Mouse (Mus musculus) kidney, postnatal 14 days (tissue): ENCODE data around the gene Snapin.

ENCODE experiments used
- DNase-seq: peaks from one replicate; pipeline ENCODE4 v3.0.0; 2022; ENCODE audit warnings: mixed read lengths

Gene Snapin

GRCm38 (mm10) chr3:90503444-90503843 lies 12.6 kb upstream of the Snapin start:
- no peak for DNase-seq

GRCm38 (mm10) chr3:90497597-90497996 lies 6.8 kb upstream of the Snapin start:
- DNase-seq = no peak

- no peak for DNase-seq
Observed at GRCm38 (mm10) chr3:90495850-90496525, 5.2 kb upstream of the Snapin start.

- no peak for DNase-seq
Observed at GRCm38 (mm10) chr3:90493831-90494540, 3.2 kb upstream of the Snapin start.

- DNase-seq = peak; percentile 56
Observed at GRCm38 (mm10) chr3:90491350-90491749, 517 bp upstream of the Snapin start.

- no peak for DNase-seq
Observed at GRCm38 (mm10) chr3:90488576-90488975, 2.3 kb downstream of the Snapin start.

- no peak for DNase-seq
Observed at GRCm38 (mm10) chr3:90486998-90487397, 3.8 kb downstream of the Snapin start.

GRCm38 (mm10) chr3:90475831-90476611 lies 14.8 kb downstream of the Snapin start, which contains the start of gene Ilf2:
TSS of gene Ilf2 (plus strand) at chr3:90476126.
- DNase-seq = peak; percentile 97

- no peak for DNase-seq
Observed at GRCm38 (mm10) chr3:90475151-90475830, 15.5 kb downstream of the Snapin start.

GRCm38 (mm10) chr3:90472213-90472612 lies 18.6 kb downstream of the Snapin start:
- DNase-seq = peak; percentile 59

GRCm38 (mm10) chr3:90467618-90468300 lies 23.1 kb downstream of the Snapin start:
- no peak for DNase-seq

- DNase-seq = peak; percentile 79
Observed at GRCm38 (mm10) chr3:90466311-90466766, 24.5 kb downstream of the Snapin start.

- DNase-seq = peak; percentile 75
Observed at GRCm38 (mm10) chr3:90465686-90466310, 25.0 kb downstream of the Snapin start, which contains the start of gene Npr1. TSS of gene Npr1 (minus strand) at chr3:90465866.

- peak; percentile 39 for DNase-seq
Observed at GRCm38 (mm10) chr3:90465081-90465685, 25.6 kb downstream of the Snapin start.

GRCm38 (mm10) chr3:90464552-90465080 lies 26.2 kb downstream of the Snapin start:
- peak; percentile 43 for DNase-seq

- DNase-seq = no peak
Observed at GRCm38 (mm10) chr3:90462579-90462978, 28.3 kb downstream of the Snapin start.

GRCm38 (mm10) chr3:90461935-90462334 lies 28.9 kb downstream of the Snapin start:
- DNase-seq = no peak

GRCm38 (mm10) chr3:90460315-90460714 lies 30.5 kb downstream of the Snapin start:
- no peak for DNase-seq

- no peak for DNase-seq
Observed at GRCm38 (mm10) chr3:90459727-90460126, 31.1 kb downstream of the Snapin start.

GRCm38 (mm10) chr3:90454931-90455330 lies 35.9 kb downstream of the Snapin start:
- DNase-seq = no peak
